Mouse (Mus musculus): ENCODE data around the gene Ttll12.

GRCm38 (mm10) chr15:83575543-83575942 lies 19.4 kb downstream of the Ttll12 start:
- TF ChIP-seq POLR2A (IDR thresholded peaks at IDR 0.05; ENCODE audit: extremely low read depth, insufficient read depth, low read length) (no peak), CTCF (IDR thresholded peaks at IDR 0.05; ENCODE audit: low read depth, low read length) (no peak)
